Mouse (Mus musculus): ENCODE measurements around the gene Vmn1r227. TPM values are rescaled to one million over a fixed set of nuclear protein-coding genes. Genes with fewer than 3 reads are reported as not detected.

Gene Vmn1r227
- polyA plus RNA-seq (2014; fragmentation: Illumina TruSeq; extraction: RNeasy Lipid Tissue Mini Kit (QIAGEN cat#74804); ENCODE audit: low read depth, low replicate concordance) = not detected

GRCm38 (mm10) chr17:20729543-20729942 is at the start of gene Vmn1r227:
Gene Vmn1r227, plus strand, starts transcription at chr17:20729843.

DNA sequence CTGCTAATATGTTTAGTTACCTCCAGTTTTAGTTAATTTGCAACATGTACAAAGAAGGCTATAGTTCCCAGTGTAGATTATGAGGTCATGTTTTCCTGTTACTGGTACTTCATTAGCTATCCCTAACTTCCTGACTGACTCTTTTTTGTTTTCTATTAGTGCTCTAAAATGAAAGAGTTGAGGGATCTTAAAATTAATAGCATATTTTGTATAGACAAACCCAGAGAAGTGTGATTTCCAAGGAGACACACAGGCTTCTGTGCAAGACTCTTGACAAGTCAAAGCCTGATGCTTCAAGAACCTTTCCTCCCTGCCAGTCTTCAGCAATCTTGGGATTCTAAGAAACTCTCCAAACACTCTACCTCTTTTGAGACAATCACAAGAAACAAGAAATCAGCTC is 47.1 kb upstream of the Vmn1r227 start, which contains the start of gene Vmn1r226:
Vmn1r226 (plus strand) TSS at position 301 of the 400 bp plus-strand sequence.

GRCm38 (mm10) chr17:20786057-20786456 is 56.4 kb downstream of the Vmn1r227 start, which contains the start of gene Vmn1r228:
Gene Vmn1r228, minus strand, starts transcription at chr17:20786157.

Other genes starting within 250 kb of the Vmn1r227 start
- not detected for gene Vmn2r108, start 248.5 kb upstream of the Vmn1r227 start, polyA plus RNA-seq (2014; fragmentation: Illumina TruSeq; extraction: RNeasy Lipid Tissue Mini Kit (QIAGEN cat#74804); ENCODE audit: low read depth, low replicate concordance)
- gene Vmn1r225, start 231.7 kb upstream of the Vmn1r227 start, polyA plus RNA-seq (2014; fragmentation: Illumina TruSeq; extraction: RNeasy Lipid Tissue Mini Kit (QIAGEN cat#74804); ENCODE audit: low read depth, low replicate concordance) = not detected
- gene Vmn2r109, start 165.1 kb upstream of the Vmn1r227 start, polyA plus RNA-seq (2014; fragmentation: Illumina TruSeq; extraction: RNeasy Lipid Tissue Mini Kit (QIAGEN cat#74804); ENCODE audit: low read depth, low replicate concordance) = not detected
- gene Vmn2r110, start 133.4 kb upstream of the Vmn1r227 start, polyA plus RNA-seq (2014; fragmentation: Illumina TruSeq; extraction: RNeasy Lipid Tissue Mini Kit (QIAGEN cat#74804); ENCODE audit: low read depth, low replicate concordance) = not detected
- gene Fpr-rs3, start 105.0 kb upstream of the Vmn1r227 start, polyA plus RNA-seq (2014; fragmentation: Illumina TruSeq; extraction: RNeasy Lipid Tissue Mini Kit (QIAGEN cat#74804); ENCODE audit: low read depth, low replicate concordance) = not detected
- not detected for gene Vmn1r226, start 47.0 kb upstream of the Vmn1r227 start, polyA plus RNA-seq (2014; fragmentation: Illumina TruSeq; extraction: RNeasy Lipid Tissue Mini Kit (QIAGEN cat#74804); ENCODE audit: low read depth, low replicate concordance)
- gene Vmn1r228, start 56.3 kb downstream of the Vmn1r227 start, polyA plus RNA-seq (2014; fragmentation: Illumina TruSeq; extraction: RNeasy Lipid Tissue Mini Kit (QIAGEN cat#74804); ENCODE audit: low read depth, low replicate concordance) = not detected
- not detected for gene Vmn1r229, start 81.7 kb downstream of the Vmn1r227 start, polyA plus RNA-seq (2014; fragmentation: Illumina TruSeq; extraction: RNeasy Lipid Tissue Mini Kit (QIAGEN cat#74804); ENCODE audit: low read depth, low replicate concordance)
- not detected for gene Vmn1r230, start 110.6 kb downstream of the Vmn1r227 start, polyA plus RNA-seq (2014; fragmentation: Illumina TruSeq; extraction: RNeasy Lipid Tissue Mini Kit (QIAGEN cat#74804); ENCODE audit: low read depth, low replicate concordance)
- not detected for gene Vmn1r231, start 175.2 kb downstream of the Vmn1r227 start, polyA plus RNA-seq (2014; fragmentation: Illumina TruSeq; extraction: RNeasy Lipid Tissue Mini Kit (QIAGEN cat#74804); ENCODE audit: low read depth, low replicate concordance)
- not detected for gene Vmn1r232, start 189.9 kb downstream of the Vmn1r227 start, polyA plus RNA-seq (2014; fragmentation: Illumina TruSeq; extraction: RNeasy Lipid Tissue Mini Kit (QIAGEN cat#74804); ENCODE audit: low read depth, low replicate concordance)
- gene Ppp2r1a, start 215.5 kb downstream of the Vmn1r227 start, polyA plus RNA-seq (2014; fragmentation: Illumina TruSeq; extraction: RNeasy Lipid Tissue Mini Kit (QIAGEN cat#74804); ENCODE audit: low read depth, low replicate concordance) = 77.1 TPM